Mouse (Mus musculus) liver, postnatal 0 days (tissue): ENCODE results near the gene Igfbp6. TPM values are rescaled to one million over a fixed set of nuclear protein-coding genes. Genes with fewer than 3 reads are reported as not detected.
A peak's percentile ranks its signal among the peaks of the same experiment; 100 is the strongest.

Experiments
- ATAC-seq: fragments of 200-750 bp; cut with Nextera tagmentation; 2 replicates; pipeline ENCODE4 v1.8.0; 2017; ENCODE audit warnings: mild to moderate bottlenecking, moderate library complexity
- DNase-seq: peaks from one replicate; pipeline ENCODE4 v3.0.0-alpha.2; 2016
- H3K27ac ChIP-seq: fragments of 300-500 bp; sonication (generic); 2 replicates; pipeline ENCODE4 v1.5.1; 2014; ENCODE audit warnings: antibody characterized with exemption, moderate library complexity, mild to moderate bottlenecking, low read depth
- H3K27me3 ChIP-seq: fragments of 300-500 bp; sonication (generic); 2 replicates; pipeline ENCODE4 v1.6.1; 2014; ENCODE audit warnings: low read length, control low read depth, mixed read lengths; ENCODE audit not compliant: insufficient read depth
- H3K36me3 ChIP-seq: fragments of 300-500 bp; sonication (generic); replicated peaks from 2 replicates; pipeline ENCODE4 v1.6.1; 2014; ENCODE audit warnings: mild to moderate bottlenecking, control low read depth, low read length, moderate library complexity, mixed read lengths; ENCODE audit not compliant: insufficient read depth
- H3K4me1 ChIP-seq: fragments of 300-500 bp; sonication (generic); 2 replicates; pipeline ENCODE4 v1.6.1; 2014; ENCODE audit warnings: antibody characterized with exemption, mild to moderate bottlenecking, control low read depth; ENCODE audit not compliant: insufficient read depth
- H3K4me2 ChIP-seq: fragments of 300-500 bp; sonication (generic); 2 replicates; pipeline ENCODE4 v1.6.1; 2014; ENCODE audit warnings: low read depth, mild to moderate bottlenecking, low read length, moderate library complexity, mixed read lengths
- H3K4me3 ChIP-seq: fragments of 300-500 bp; sonication (generic); 2 replicates; pipeline ENCODE4 v1.5.1; 2014; ENCODE audit warnings: low read depth, low read length
- H3K9ac ChIP-seq: fragments of 300-500 bp; sonication (generic); replicated peaks from 2 replicates; pipeline ENCODE4 v1.6.1; 2014; ENCODE audit warnings: mild to moderate bottlenecking, moderate library complexity
- H3K9me3 ChIP-seq: fragments of 300-500 bp; sonication (generic); 2 replicates; pipeline ENCODE4 v1.6.1; 2016; ENCODE audit warnings: mild to moderate bottlenecking, control low read depth, low read length, mixed read lengths
- CTCF ChIP-seq: sonication (generic); IDR thresholded peaks from 2 replicates; pipeline ENCODE4 v1.5.1; 2016; ENCODE audit warnings: antibody characterized with exemption, low read depth
- EP300 ChIP-seq: IDR thresholded peaks from 2 replicates; pipeline ENCODE4 v1.6.1; 2016; ENCODE audit warnings: antibody characterized with exemption, low read depth, mild to moderate bottlenecking
- WGBS: fragments of 180-500 bp; shearing (Covaris S2); extraction: QIAGEN DNeasy Blood & Tissue Kit; methylation state at CpG from one replicate; pipeline ENCODE4 v1.1.7; 2014; ENCODE audit not compliant: insufficient replicate concordance; 5-methylcytosine and 5-hydroxymethylcytosine counted together
- polyA plus RNA-seq: library from polyadenylated mRNA; unstranded; fragments of >200 nt; fragmentation: Nextera tagmentation; extraction: Ambion mirVana; gene quantifications from 2 replicates; pipeline ENCODE4 v1.2.1, GENCODE M21; 2015

Gene Igfbp6
- polyA plus RNA-seq, 1 experiment from 2014 or later: 5.9 TPM

DNA sequence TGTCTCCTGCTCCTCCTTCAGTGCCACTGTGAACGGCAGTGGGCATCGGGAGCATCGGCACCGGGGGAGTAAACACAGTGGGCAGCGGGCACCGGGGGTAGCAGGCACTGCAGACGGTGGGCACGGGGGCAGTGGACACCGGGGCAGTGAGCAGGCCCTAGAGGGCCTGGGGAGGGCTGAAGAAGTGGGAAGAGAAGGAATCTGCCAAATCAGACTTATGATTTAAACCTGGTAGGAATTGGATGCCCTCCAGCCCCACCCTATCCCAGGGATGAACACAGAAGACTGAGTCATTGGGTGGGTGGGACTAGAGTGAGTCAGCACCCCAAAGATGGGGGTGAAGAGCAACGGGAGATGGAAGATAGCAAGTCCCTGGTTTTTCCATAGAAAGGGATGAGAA is 1.2 kb downstream of the Igfbp6 start:
- Histone ChIP-seq H3K36me3 (no peaks in the 10 kb centered on the region), H3K27ac (no peak overlapping the region), H3K27me3 (peaks cover 29% of the 10 kb centered on the region; the same call in 1 of the 2 replicates), H3K4me2 (no peak overlapping the region), H3K9ac (no peak overlapping the region), H3K9me3 (no peaks in the 10 kb centered on the region), H3K4me3 (no peak overlapping the region), H3K4me1 (peaks cover 17% of the 10 kb centered on the region)
- ATAC-seq: no peak
- DNase-seq: no peak
- 86% methylated on average over 10 of the region's 10 CpGs for WGBS
- TF ChIP-seq CTCF (no peak), EP300 (no peak)

DNA sequence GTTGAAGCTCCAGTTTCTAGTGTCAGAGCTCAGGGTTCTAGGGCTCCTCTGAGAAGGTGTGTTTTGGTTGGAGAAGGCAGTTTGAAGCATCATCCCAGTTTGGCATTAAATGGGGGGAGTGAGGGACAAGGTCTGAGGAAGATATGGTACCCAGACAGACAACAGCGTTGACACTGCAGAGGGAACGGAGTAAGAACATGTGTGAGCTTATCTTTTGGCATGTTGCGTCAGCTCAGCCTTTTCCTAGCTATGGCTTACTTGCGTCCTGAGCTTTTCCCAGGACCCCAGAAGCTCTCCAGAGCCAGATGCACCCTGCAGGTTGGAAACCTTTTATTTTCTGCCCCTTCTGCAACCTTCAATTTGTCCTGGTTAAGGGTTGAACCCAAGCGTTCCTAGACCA is 1.9 kb downstream of the Igfbp6 start:
- Histone ChIP-seq H3K4me1 (peaks cover 22% of the 10 kb centered on the region), H3K4me2 (no peak overlapping the region), H3K27ac (no peak overlapping the region), H3K9ac (no peak overlapping the region), H3K4me3 (no peak overlapping the region), H3K9me3 (no peaks in the 10 kb centered on the region), H3K27me3 (peaks cover 29% of the 10 kb centered on the region; the same call in 1 of the 2 replicates), H3K36me3 (no peaks in the 10 kb centered on the region)
- WGBS: 67% methylated on average over 5 of the region's 5 CpGs
- ATAC-seq (no peak), DNase-seq (no peak)
- TF ChIP-seq CTCF (no peak), EP300 (no peak)

DNA sequence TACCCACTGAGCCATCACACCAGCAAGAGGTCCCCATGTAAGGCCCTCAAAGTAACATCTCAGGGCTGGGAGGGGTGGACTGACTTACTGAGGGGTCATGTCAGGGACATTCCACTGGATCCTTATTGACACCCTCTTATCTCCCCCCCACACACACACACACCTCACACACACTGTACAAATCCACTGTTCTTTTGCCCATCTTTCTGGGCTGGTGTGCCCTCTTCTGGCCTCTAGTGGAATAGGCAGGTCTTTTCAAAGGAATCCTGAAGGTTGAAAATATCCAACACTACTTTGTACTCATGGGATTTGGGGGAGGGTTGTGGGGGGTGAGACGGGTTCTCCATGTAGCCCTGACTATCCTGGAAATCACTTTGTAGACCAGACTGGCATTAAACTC is 2.7 kb downstream of the Igfbp6 start:
- 0% methylated on average over 1 of the region's 1 CpGs for WGBS
- H3K4me3 ChIP-seq: no peak overlapping the region
- H3K4me1 ChIP-seq: peaks cover 22% of the 10 kb centered on the region
- no peaks in the 10 kb centered on the region for H3K9me3 ChIP-seq
- peaks cover 29% of the 10 kb centered on the region; the same call in 1 of the 2 replicates for H3K27me3 ChIP-seq
- peak; percentile 54 for DNase-seq
- no peaks in the 10 kb centered on the region for H3K36me3 ChIP-seq
- H3K9ac ChIP-seq: no peak overlapping the region; the same call in 1 of the 2 replicates
- ATAC-seq: 0 out of 2 replicates have a peak, but pooled peaks have one; percentile 4
- peak; percentile 88 for TF ChIP-seq CTCF
- no peak for TF ChIP-seq EP300
- no peak overlapping the region for H3K4me2 ChIP-seq
- no peak overlapping the region for H3K27ac ChIP-seq

DNA sequence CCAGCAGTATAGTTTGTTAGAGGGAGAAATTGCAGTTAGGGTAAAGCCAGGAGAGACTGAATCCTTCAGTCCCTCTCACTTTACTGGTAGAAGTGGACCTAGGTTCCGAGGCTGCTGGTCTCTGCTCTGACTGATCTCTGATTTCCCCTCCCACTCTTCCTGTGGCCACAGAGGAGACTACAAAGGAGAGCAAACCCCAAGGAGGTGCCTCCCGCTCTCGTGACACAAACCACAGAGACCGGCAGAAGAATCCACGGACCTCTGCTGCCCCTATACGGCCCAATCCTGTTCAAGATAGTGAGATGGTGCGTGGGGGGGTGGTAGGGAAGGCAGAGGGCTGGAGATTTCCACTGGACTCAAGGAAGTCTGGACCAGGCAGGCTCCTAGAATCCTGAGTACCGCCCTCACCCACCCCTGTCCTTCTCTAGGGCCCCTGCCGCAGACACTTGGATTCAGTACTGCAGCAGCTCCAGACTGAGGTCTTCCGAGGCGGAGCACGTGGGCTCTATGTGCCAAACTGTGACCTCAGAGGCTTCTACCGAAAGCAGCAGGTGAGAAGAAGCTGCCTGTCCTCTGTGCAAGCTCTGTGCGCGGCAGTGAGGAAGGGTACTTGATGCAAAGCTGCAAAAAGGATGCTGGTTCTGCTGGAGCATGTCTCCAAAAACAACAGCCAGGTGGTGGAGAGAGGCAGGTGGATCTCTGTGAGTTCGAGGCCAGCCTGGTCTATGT is 3.7 kb downstream of the Igfbp6 start:
- H3K9me3 ChIP-seq: no peaks in the 10 kb centered on the region
- TF ChIP-seq EP300 (no peak), CTCF (no peak)
- 53% methylated on average over 16 of the region's 16 CpGs for WGBS
- 0 out of 2 replicates have a peak overlapping the region, but pooled peaks have one; percentile 7 for H3K9ac ChIP-seq
- H3K4me1 ChIP-seq: peaks cover 22% of the 10 kb centered on the region
- DNase-seq (no peak), ATAC-seq (no peak)
- H3K36me3 ChIP-seq: no peaks in the 10 kb centered on the region
- no peak overlapping the region for H3K4me2 ChIP-seq
- peaks cover 24% of the 10 kb centered on the region; the same call in 1 of the 2 replicates for H3K27me3 ChIP-seq
- no peak overlapping the region for H3K27ac ChIP-seq
- H3K4me3 ChIP-seq: no peak overlapping the region

DNA sequence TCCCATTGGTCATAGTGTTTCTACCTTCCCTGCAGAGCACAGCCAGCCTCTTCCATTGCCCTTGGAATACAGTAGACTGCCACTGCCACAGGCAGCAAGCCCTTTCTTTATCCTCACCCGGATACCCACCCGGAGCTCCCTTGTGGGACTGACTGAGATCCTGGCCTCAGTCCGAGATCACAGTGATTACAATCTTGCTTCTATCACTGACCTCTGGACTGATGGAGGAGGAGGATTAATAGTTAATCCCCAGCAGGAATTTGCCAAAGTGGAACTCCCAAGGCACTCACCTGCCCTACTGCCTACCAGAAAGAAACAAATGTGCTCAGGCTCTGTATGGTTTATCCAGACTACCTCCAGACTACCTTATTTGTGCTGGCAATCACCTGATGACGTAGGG is 5.4 kb downstream of the Igfbp6 start:
- H3K27me3 ChIP-seq: peaks cover 9% of the 10 kb centered on the region; the same call in 1 of the 2 replicates
- H3K9me3 ChIP-seq: no peaks in the 10 kb centered on the region
- DNase-seq (peak; percentile 44), ATAC-seq (peak; percentile 41)
- H3K4me2 ChIP-seq: peak overlapping the region; percentile 74
- no peak overlapping the region for H3K4me3 ChIP-seq
- peak overlapping the region; percentile 96 for H3K27ac ChIP-seq
- H3K9ac ChIP-seq: no peak overlapping the region
- 64% methylated on average over 4 of the region's 4 CpGs for WGBS
- no peak for TF ChIP-seq EP300
- H3K36me3 ChIP-seq: 0 out of 2 replicates have a peak, but pooled peaks cover 3% of the 10 kb centered on the region
- peaks cover 22% of the 10 kb centered on the region for H3K4me1 ChIP-seq

DNA sequence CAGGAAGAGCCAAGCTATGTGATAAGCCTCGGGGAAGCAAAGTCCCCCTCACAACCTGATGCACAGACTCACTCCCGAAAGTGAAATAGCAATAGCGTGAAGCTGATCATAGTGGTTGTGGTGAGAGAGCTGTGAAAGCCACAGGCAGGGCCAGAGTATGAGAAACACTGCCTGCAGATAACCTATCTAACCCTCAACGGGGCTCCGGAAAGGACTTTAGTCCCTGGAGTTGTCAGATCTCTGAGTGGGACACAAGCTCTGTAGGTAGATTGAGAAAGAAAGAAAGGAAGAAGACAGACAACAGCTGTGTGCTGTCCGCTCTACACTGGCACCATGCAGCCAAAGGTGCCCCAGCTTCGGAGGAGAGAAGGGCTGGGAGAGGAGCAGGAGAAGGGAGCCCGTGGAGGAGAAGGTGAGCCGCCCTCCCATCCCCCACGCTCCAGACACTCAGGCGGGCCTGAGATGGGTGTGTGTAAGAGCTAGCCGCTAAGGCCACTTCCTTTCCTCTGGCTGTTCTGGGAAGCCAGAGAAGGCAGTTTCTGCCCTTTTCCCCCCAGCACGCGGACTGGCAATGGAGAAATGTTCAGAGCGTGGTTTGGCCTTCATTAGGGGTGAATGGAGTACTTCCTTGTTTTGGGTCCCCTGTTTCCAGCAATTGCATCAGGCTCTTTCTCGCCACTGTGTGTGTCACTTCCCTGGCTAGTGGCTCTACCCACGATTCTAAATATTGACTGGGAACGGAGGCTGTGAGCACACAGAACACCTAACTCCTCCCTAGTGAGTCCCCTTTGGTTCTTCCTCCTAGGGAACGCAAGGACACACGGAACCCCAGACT is 6.4 kb downstream of the Igfbp6 start, which contains the start of gene Soat2:
Gene Soat2, plus strand, starts transcription at position 226 of the 835 bp plus-strand sequence.
- H3K9ac ChIP-seq: peak within 1 kb of the TSS; percentile 70
- no peaks in the 10 kb centered on the region for H3K27me3 ChIP-seq
- peak; percentile 77 for ATAC-seq
- H3K9me3 ChIP-seq: no peaks in the 10 kb centered on the region
- DNase-seq: peak; percentile 76
- peaks cover 22% of the 10 kb centered on the region for H3K4me1 ChIP-seq
- H3K27ac ChIP-seq: peak within 1 kb of the TSS; percentile 96
- H3K4me2 ChIP-seq: peak within 1 kb of the TSS; percentile 74
- H3K4me3 ChIP-seq: peak within 1 kb of the TSS; percentile 28
- H3K36me3 ChIP-seq: 0 out of 2 replicates have a peak, but pooled peaks cover 7% of the 10 kb centered on the region
- WGBS: 9% methylated on average over 20 of the region's 20 CpGs
- TF ChIP-seq EP300: peak; percentile 66
- no peak for TF ChIP-seq CTCF
